Mouse (Mus musculus): ENCODE data around the gene Gm39566. TPM values are rescaled to one million over a fixed set of nuclear protein-coding genes. Genes with fewer than 3 reads are reported as not detected.

Gm39566 gene
- polyA plus RNA-seq, 1 experiment from 2014 or later, result not detected

GRCm38 (mm10) chr11:69834001-69834549 lies 19.0 kb upstream of the Gm39566 start:
- ATAC-seq, result no peak
- CTCF ChIA-PET, result no interaction called here
- no peaks in the 10 kb centered on the region for H3K27me3 ChIP-seq
- POLR2A ChIA-PET, result no interaction called here
- TF ChIP-seq CTCF (IDR thresholded peaks at IDR 0.05), result no peak
- in situ Hi-C loops (cut with MboI; ENCODE audit: low pct_unique_long_range_greater_than_20kb), result no loop called here
- DNase-seq (ENCODE audit: low read depth, low spot score), result no peak

- ATAC-seq (no peak), DNase-seq (ENCODE audit: low read depth, low spot score) (no peak)
- H3K27me3 ChIP-seq, result no peaks in the 10 kb centered on the region
- in situ Hi-C loops (cut with MboI; ENCODE audit: low pct_unique_long_range_greater_than_20kb), result no loop called here
- TF ChIP-seq CTCF (IDR thresholded peaks at IDR 0.05), result no peak
- POLR2A ChIA-PET, result no interaction called here
- CTCF ChIA-PET, result interaction anchor here (1.2 kb wide), 1 partner anchor 28 kb away, joined by 3 read pairs; the partner anchor contains the start of gene Tmem102
These were observed 18.5 kb upstream of the Gm39566 start for GRCm38 (mm10) chr11:69833554-69833953.

DNA sequence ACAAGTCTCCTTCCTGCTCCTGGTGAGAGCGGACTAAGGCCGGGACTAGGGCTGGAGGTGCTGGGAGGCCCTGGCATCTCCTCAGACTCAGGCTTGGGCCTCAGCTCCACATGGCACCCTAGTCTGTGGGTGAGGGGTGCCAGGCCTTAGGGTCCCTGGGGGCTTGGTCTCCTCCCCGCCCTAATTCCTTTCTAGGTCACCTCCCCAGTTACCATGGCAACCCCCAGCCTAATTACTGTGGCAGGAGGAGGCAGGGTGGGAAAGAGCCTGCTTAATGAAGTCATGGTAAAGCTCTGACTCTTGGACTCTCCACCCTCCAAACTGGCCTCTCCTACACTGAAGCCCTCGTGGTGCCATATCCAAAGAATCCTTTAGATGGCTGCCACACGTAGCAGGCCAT lies 13.7 kb upstream of the Gm39566 start:
- TF ChIP-seq CTCF (IDR thresholded peaks at IDR 0.05), result no peak
- H3K27me3 ChIP-seq, result no peaks in the 10 kb centered on the region
- ATAC-seq (no peak), DNase-seq (ENCODE audit: low read depth, low spot score) (no peak)
- POLR2A ChIA-PET, result interaction anchor here (0.5 to 1.0 kb wide), 2 partner anchors 19 to 80 kb away, joined by 3 read pairs; no protein-coding TSS in a partner anchor
- in situ Hi-C loops (cut with MboI; ENCODE audit: low pct_unique_long_range_greater_than_20kb), result no loop called here
- CTCF ChIA-PET, result interaction anchor here (1.4 kb wide), 1 partner anchor 13 kb away, joined by 3 read pairs; no protein-coding TSS in a partner anchor

DNA sequence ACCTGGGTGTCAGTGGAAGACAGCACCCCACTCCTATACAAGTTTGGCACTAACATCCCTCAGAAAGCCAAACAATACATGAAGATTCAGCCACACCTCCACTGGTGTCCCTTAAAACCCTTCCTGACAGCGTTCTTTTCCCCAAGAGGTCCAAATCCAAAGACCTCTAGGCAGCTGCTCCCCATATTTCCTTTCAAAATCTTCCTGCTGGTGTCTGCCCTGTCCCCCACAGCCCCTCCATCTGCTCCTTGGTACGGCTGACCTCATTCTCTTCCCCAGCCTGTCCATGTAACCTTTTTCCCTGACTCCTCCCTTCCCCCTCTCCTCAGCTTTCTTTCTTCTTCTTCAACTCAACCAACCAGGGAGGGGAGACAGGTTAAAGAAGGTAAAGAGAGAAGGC lies 8.4 kb upstream of the Gm39566 start:
- ChIA-PET POLR2A (no interaction called here), CTCF (no interaction called here)
- no peak for DNase-seq (ENCODE audit: low read depth, low spot score)
- TF ChIP-seq CTCF (IDR thresholded peaks at IDR 0.05), result no peak
- in situ Hi-C loops (cut with MboI; ENCODE audit: low pct_unique_long_range_greater_than_20kb), result no loop called here
- no peak for ATAC-seq
- peaks cover 2% of the 10 kb centered on the region for H3K27me3 ChIP-seq

GRCm38 (mm10) chr11:69822080-69822479 lies 7.0 kb upstream of the Gm39566 start, which contains the start of gene Spem1:
Spem1 (minus strand) TSS chr11:69822180.
- TF ChIP-seq CTCF (IDR thresholded peaks at IDR 0.05), result no peak
- in situ Hi-C loops (cut with MboI; ENCODE audit: low pct_unique_long_range_greater_than_20kb), result no loop called here
- CTCF ChIA-PET, result no interaction called here
- peaks cover 2% of the 10 kb centered on the region for H3K27me3 ChIP-seq
- POLR2A ChIA-PET, result no interaction called here
- DNase-seq (ENCODE audit: low read depth, low spot score), result no peak
- ATAC-seq, result no peak

GRCm38 (mm10) chr11:69818871-69819270 lies 3.8 kb upstream of the Gm39566 start:
- no peak for ATAC-seq
- DNase-seq (ENCODE audit: low read depth, low spot score), result no peak
- no peak for TF ChIP-seq CTCF (IDR thresholded peaks at IDR 0.05)
- ChIA-PET POLR2A (no interaction called here), CTCF (no interaction called here)
- in situ Hi-C loops (cut with MboI; ENCODE audit: low pct_unique_long_range_greater_than_20kb), result no loop called here
- peaks cover 2% of the 10 kb centered on the region for H3K27me3 ChIP-seq

DNA sequence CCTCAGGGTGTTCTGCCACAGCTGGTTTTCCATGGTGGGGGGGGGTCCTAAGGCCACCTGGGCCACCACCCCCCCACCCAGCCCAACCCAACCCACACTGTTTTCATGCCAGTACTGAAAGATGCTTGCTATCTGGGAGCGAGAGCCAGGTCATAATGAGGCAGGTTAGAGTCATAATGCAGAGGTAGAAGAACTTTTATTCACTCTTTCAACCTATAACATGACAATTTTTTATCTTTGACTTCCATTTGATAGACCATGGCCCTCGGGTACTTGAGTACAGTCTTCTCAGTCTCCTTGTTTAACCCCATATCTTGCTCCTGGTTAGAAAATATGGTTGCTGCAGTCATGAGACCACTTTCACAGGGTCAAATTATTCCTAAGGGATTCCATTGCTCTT lies 3.3 kb upstream of the Gm39566 start, which contains the start of gene Spem2:
TSS of gene Spem2 (minus strand) at position 101 of the 400 bp plus-strand sequence.
- DNase-seq (ENCODE audit: low read depth, low spot score), result no peak
- no peak for TF ChIP-seq CTCF (IDR thresholded peaks at IDR 0.05)
- peaks cover 2% of the 10 kb centered on the region for H3K27me3 ChIP-seq
- CTCF ChIA-PET, result no interaction called here
- in situ Hi-C loops (cut with MboI; ENCODE audit: low pct_unique_long_range_greater_than_20kb), result no loop called here
- POLR2A ChIA-PET, result no interaction called here
- no peak for ATAC-seq

GRCm38 (mm10) chr11:69816520-69816919 lies 1.4 kb upstream of the Gm39566 start:
- ATAC-seq (no peak), DNase-seq (ENCODE audit: low read depth, low spot score) (no peak)
- POLR2A ChIA-PET, result no interaction called here
- H3K27me3 ChIP-seq, result peaks cover 2% of the 10 kb centered on the region
- in situ Hi-C loops (cut with MboI; ENCODE audit: low pct_unique_long_range_greater_than_20kb), result no loop called here
- CTCF ChIA-PET, result interaction anchor here (0.8 kb wide), 1 partner anchor 18 kb away, joined by 3 read pairs; no protein-coding TSS in a partner anchor
- TF ChIP-seq CTCF (IDR thresholded peaks at IDR 0.05), result no peak

- ATAC-seq, result no peak
- in situ Hi-C loops (cut with MboI; ENCODE audit: low pct_unique_long_range_greater_than_20kb), result no loop called here
- DNase-seq (ENCODE audit: low read depth, low spot score), result no peak
- peaks cover 10% of the 10 kb centered on the region for H3K27me3 ChIP-seq
- ChIA-PET POLR2A (interaction anchor here (1.0 kb wide), 1 partner anchor 19 kb away, joined by 3 read pairs; no protein-coding TSS in a partner anchor), CTCF (interaction anchor here (0.7 to 1.2 kb wide), 3 partner anchors 11 to 16 kb away, joined by 3 read pairs; no protein-coding TSS in a partner anchor)
- no peak for TF ChIP-seq CTCF (IDR thresholded peaks at IDR 0.05)
These were observed 4.8 kb downstream of the Gm39566 start for GRCm38 (mm10) chr11:69810280-69810679.

DNA sequence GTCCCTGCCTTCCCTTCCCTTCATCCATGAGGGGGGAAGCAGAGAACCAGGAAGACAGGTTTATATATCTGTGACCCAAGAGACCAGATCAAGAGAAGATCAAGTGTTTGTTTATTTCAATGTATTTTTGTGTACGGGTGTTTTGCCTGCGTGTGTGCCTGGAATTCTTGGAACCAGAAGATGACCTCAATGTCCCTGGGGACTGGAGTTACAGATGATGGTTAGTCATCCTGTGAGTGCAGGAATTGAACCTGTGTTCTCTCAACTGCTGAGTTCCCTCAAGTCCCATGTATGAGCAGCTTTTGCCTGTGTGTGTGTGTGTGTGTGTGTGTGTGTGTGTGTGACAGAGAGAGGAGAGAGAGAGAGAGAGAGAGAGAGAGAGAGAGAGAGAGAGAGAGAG lies 7.5 kb downstream of the Gm39566 start:
- in situ Hi-C loops (cut with MboI; ENCODE audit: low pct_unique_long_range_greater_than_20kb), result loop anchor here (5.0 kb wide), 1 partner anchor 70 kb away; the partner anchor contains the start of gene Tmem95
- H3K27me3 ChIP-seq, result peaks cover 10% of the 10 kb centered on the region
- ChIA-PET POLR2A (no interaction called here), CTCF (interaction anchor here (1.0 kb wide), 1 partner anchor 11 kb away, joined by 3 read pairs; no protein-coding TSS in a partner anchor)
- no peak for TF ChIP-seq CTCF (IDR thresholded peaks at IDR 0.05)
- DNase-seq (ENCODE audit: low read depth, low spot score) (no peak), ATAC-seq (no peak)

DNA sequence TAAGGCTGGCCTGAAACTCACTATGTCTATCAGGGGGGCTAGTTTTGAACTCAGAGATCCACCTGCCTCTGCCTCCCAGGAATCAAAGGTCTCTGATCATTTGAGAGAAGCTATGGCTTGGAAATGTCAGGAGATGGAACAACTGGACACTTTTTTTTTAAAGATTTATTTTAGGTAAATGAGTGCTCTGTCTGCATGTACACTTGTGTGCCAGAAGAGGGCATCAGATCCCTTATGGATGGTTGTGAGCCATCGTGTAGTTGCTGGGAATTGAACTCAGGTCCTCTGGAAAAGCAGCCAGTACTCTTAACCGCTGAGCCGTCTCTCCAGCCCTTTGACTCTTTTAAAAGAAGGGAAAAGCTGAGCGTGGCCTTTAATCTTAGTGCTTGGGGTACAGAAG lies 8.7 kb downstream of the Gm39566 start:
- DNase-seq (ENCODE audit: low read depth, low spot score) (no peak), ATAC-seq (no peak)
- TF ChIP-seq CTCF (IDR thresholded peaks at IDR 0.05), result no peak
- in situ Hi-C loops (cut with MboI; ENCODE audit: low pct_unique_long_range_greater_than_20kb), result loop anchor here (5.0 kb wide), 1 partner anchor 71 kb away; the partner anchor contains the start of gene Tmem95
- ChIA-PET POLR2A (no interaction called here), CTCF (interaction anchor here (0.9 to 1.4 kb wide), 7 partner anchors 8 to 59 kb away, joined by 3 read pairs; partner anchors contain the start of genes Chrnb1 and Gm39566)
- H3K27me3 ChIP-seq, result peaks cover 15% of the 10 kb centered on the region

Data from Patski (cell line).